In genomic region chr1:131134942-131135522, GRCm38 (mm10) we compare ENCODE assay signal across 8 mouse cellular contexts. TPM values are rescaled to one million over a fixed set of nuclear protein-coding genes. Genes with fewer than 3 reads are reported as not detected.
DNase-seq lines count a peak whose midpoint lies in the region; ATAC-seq and TF ChIP-seq lines count a peak whose summit lies in the region.

No protein-coding gene starts in this region.

- DNase-seq in kidney, adult 11 months = peak; percentile 43
- DNase-seq in G1E (ENCODE audit: low spot score) = no peak
- peak; percentile 61 for DNase-seq in testis, postnatal 10 days (ENCODE audit: low spot score)
- DNase-seq in layer of hippocampus, adult 9-10 months (ENCODE audit: low spot score) = no peak
- DNase-seq in layer of hippocampus, adult 18-20 months (ENCODE audit: low spot score in 2 of 2) = no peak

- 55% methylated on average over 8 of the region's 8 CpGs for WGBS in kidney, embryonic 15.5 days
- 52% methylated on average over 8 of the region's 8 CpGs for WGBS in forebrain, embryonic 12.5 days
- WGBS in liver, embryonic 15.5 days (ENCODE audit: insufficient replicate concordance) = 37% methylated on average over 8 of the region's 8 CpGs

- no peak overlapping the region for H3K27ac ChIP-seq in kidney, embryonic 15.5 days
- peak overlapping the region; percentile 74 for H3K27ac ChIP-seq in forebrain, embryonic 12.5 days
- H3K27ac ChIP-seq in liver, embryonic 15.5 days (replicated peaks) = peak overlapping the region; percentile 84

- no peak for TF ChIP-seq CTCF in G1E (IDR thresholded peaks at IDR 0.05; ENCODE audit: low read depth, low read length)

- peaks cover 30% of the 10 kb centered on the region for H3K4me1 ChIP-seq in kidney, embryonic 15.5 days
- H3K4me1 ChIP-seq in G1E (ENCODE audit: insufficient read depth, low read depth, low read length) = peaks cover 70% of the 10 kb centered on the region
- H3K4me1 ChIP-seq in forebrain, embryonic 12.5 days = peaks cover 43% of the 10 kb centered on the region
- H3K4me1 ChIP-seq in liver, embryonic 15.5 days (replicated peaks) = peaks cover 41% of the 10 kb centered on the region

- no peak overlapping the region for H3K4me3 ChIP-seq in kidney, embryonic 15.5 days (replicated peaks)
- H3K4me3 ChIP-seq in G1E (ENCODE audit: low read depth, low read length) = peak overlapping the region; percentile 84
- peak overlapping the region; percentile 13; the same call in 1 of the 2 replicates for H3K4me3 ChIP-seq in forebrain, embryonic 12.5 days (replicated peaks)
- peak overlapping the region; percentile 94 for H3K4me3 ChIP-seq in liver, embryonic 15.5 days (replicated peaks)

- no peak for ATAC-seq in kidney, embryonic 15.5 days (replicated peaks; ENCODE audit: low FRiP score)
- no peak for ATAC-seq in G1E (ENCODE audit: extremely low read depth, insufficient number of reproducible peaks, low FRiP score, poor library complexity, severe bottlenecking)
- no peak for ATAC-seq in forebrain, embryonic 12.5 days (ENCODE audit: low FRiP score)
- no peak for ATAC-seq in liver, embryonic 15.5 days (ENCODE audit: insufficient read depth)

- H3K9me3 ChIP-seq in kidney, embryonic 15.5 days (replicated peaks) = no peaks in the 10 kb centered on the region
- peaks cover 8% of the 10 kb centered on the region for H3K9me3 ChIP-seq in G1E (replicated peaks)
- H3K9me3 ChIP-seq in forebrain, embryonic 12.5 days = no peaks in the 10 kb centered on the region
- H3K9me3 ChIP-seq in liver, embryonic 15.5 days (replicated peaks) = no peaks in the 10 kb centered on the region

- no peak overlapping the region for H3K9ac ChIP-seq in kidney, embryonic 15.5 days
- H3K9ac ChIP-seq in forebrain, embryonic 12.5 days = no peak overlapping the region; the same call in 1 of the 2 replicates
- H3K9ac ChIP-seq in liver, embryonic 15.5 days = peak overlapping the region; percentile 89

- H3K36me3 ChIP-seq in kidney, embryonic 15.5 days = peaks cover 5% of the 10 kb centered on the region
- H3K36me3 ChIP-seq in G1E (replicated peaks) = peaks cover 55% of the 10 kb centered on the region
- H3K36me3 ChIP-seq in forebrain, embryonic 12.5 days (replicated peaks) = peaks cover 20% of the 10 kb centered on the region
- H3K36me3 ChIP-seq in liver, embryonic 15.5 days (replicated peaks) = peaks cover 33% of the 10 kb centered on the region

- no peaks in the 10 kb centered on the region for H3K27me3 ChIP-seq in kidney, embryonic 15.5 days
- H3K27me3 ChIP-seq in G1E (ENCODE audit: insufficient read depth, low read length) = no peaks in the 10 kb centered on the region
- H3K27me3 ChIP-seq in forebrain, embryonic 12.5 days = 0 out of 2 replicates have a peak, but pooled peaks cover 4% of the 10 kb centered on the region
- H3K27me3 ChIP-seq in liver, embryonic 15.5 days = no peaks in the 10 kb centered on the region

- no peak overlapping the region for H3K4me2 ChIP-seq in kidney, embryonic 15.5 days
- peak overlapping the region; percentile 37 for H3K4me2 ChIP-seq in forebrain, embryonic 12.5 days
- peak overlapping the region; percentile 90 for H3K4me2 ChIP-seq in liver, embryonic 15.5 days

RNA-seq across cellular contexts. Expression of gene Dyrk3, which starts 3.1 kb away (rescaled TPM):
- polyA plus RNA-seq in kidney, embryonic 15.5 days (2015; fragmentation: Nextera tagmentation; extraction: Ambion mirVana) = 5.2 and 6.8 TPM in 2 replicates
- total RNA-seq in G1E (2014; fragmentation: Nextera tagmentation) (52.4 and 59.4 TPM in 2 replicates), G1E (2017) (16.9 and 18.1 TPM in 2 replicates)
- 21.1 and 21.9 TPM in 2 replicates for polyA plus RNA-seq in G1E (2012)
- 20.9 and 21.8 TPM in 2 replicates for polyA plus RNA-seq in forebrain, embryonic 12.5 days (2016; fragmentation: Nextera tagmentation; extraction: Ambion mirVana)
- 16.6 and 18.3 TPM in 2 replicates for polyA plus RNA-seq in liver, embryonic 15.5 days (2015; fragmentation: Nextera tagmentation; extraction: Ambion mirVana)
- 10 to 100 TPM; 17.4 to 20.2 TPM for total RNA-seq in layer of hippocampus, adult 18-20 months (2021)

RNA-seq across cellular contexts. Expression of gene Eif2d, which starts 17.9 kb away (rescaled TPM):
- 61.4 and 68.2 TPM in 2 replicates for polyA plus RNA-seq in kidney, embryonic 15.5 days (2015; fragmentation: Nextera tagmentation; extraction: Ambion mirVana)
- 297 and 347 TPM in 2 replicates for total RNA-seq in G1E (2014; fragmentation: Nextera tagmentation)
- total RNA-seq in G1E (2017) = 79.5 and 89.2 TPM in 2 replicates
- polyA plus RNA-seq in G1E (2012) = 58.0 and 70.5 TPM in 2 replicates
- polyA plus RNA-seq in forebrain, embryonic 12.5 days (2016; fragmentation: Nextera tagmentation; extraction: Ambion mirVana) = 54.8 and 56.0 TPM in 2 replicates
- polyA plus RNA-seq in liver, embryonic 15.5 days (2015; fragmentation: Nextera tagmentation; extraction: Ambion mirVana) = 26.0 and 28.1 TPM in 2 replicates
- total RNA-seq in layer of hippocampus, adult 18-20 months (2021) = 10 to 100 TPM; 37.0 to 38.3 TPM

RNA-seq across cellular contexts. Expression of gene Mapkapk2, which starts 37.4 kb away (rescaled TPM):
- polyA plus RNA-seq in kidney, embryonic 15.5 days (2015; fragmentation: Nextera tagmentation; extraction: Ambion mirVana) = 44.7 and 49.3 TPM in 2 replicates
- total RNA-seq in G1E (2014; fragmentation: Nextera tagmentation) = 93.4 and 112 TPM in 2 replicates
- total RNA-seq in G1E (2017) = 53.1 and 63.8 TPM in 2 replicates
- 64.3 and 79.4 TPM in 2 replicates for polyA plus RNA-seq in G1E (2012)
- 51.0 and 55.3 TPM in 2 replicates for polyA plus RNA-seq in forebrain, embryonic 12.5 days (2016; fragmentation: Nextera tagmentation; extraction: Ambion mirVana)
- 13.0 and 15.7 TPM in 2 replicates for polyA plus RNA-seq in liver, embryonic 15.5 days (2015; fragmentation: Nextera tagmentation; extraction: Ambion mirVana)
- 10 to 100 TPM; 32.2 to 33.8 TPM for total RNA-seq in layer of hippocampus, adult 18-20 months (2021)

Comparison
In these comparisons a context has a peak if more than half of its experiments do, and no peak if none do; other contexts are left out.
1. DNase-seq: peak in kidney, adult 11 months (single experiment) and testis, postnatal 10 days (single experiment); none in G1E (single experiment), layer of hippocampus, adult 9-10 months (single experiment) and layer of hippocampus, adult 18-20 months (0 of 2).